Mouse (Mus musculus): ENCODE results near the gene Mettl25.

Mettl25 gene

DNA sequence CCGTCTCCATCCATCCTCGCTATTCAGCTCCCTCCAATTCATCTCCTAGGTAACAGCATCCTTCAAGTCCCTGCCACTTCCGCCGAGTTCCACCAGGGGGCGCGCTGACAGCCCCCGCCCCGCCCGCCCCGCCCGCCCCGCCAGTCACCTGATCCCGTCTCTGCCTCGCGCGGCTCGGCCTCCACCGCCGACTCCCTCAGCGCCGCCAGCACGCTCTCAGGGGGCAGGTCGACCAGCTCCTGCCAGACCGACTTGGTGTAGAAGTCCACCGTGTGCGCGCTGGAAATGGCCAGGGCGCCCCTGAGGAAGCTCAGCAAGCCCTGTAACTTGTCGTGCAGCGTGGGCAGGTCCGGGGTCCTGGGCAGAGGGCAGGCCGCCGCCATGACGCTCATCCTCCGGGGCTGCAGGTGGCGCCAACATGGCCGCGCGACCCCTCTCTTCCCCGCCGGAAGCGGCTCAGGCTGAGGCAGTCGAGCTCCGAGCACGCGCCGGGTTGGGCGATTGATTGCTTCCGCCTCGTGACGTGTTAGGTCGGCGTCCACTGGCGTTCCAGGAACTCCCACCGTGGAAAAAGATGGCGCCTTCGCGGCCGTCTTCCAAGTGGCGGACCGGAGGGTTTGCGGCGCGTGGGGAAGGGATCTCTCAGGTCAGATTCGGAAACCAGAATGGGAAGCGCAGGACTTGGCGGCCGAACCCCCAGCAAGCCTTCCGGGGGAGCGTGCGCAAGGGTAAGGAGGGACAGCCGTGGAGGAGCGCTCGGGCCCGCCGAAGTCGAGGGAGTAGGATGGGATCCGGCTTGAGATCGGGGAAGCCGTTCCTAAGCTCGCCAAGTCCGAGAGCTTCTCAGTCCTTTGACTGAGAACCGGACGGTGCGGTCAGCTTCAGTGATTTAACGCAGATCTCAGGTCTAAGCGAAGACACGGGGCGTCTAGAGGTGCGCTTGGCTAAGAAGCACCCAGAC lies at the start of gene Mettl25, which contains the start of gene Ccdc59:
Gene Mettl25, minus strand, starts transcription at position 453 of the 961 bp plus-strand sequence.
Gene Ccdc59, plus strand, starts transcription at position 140 of the 961 bp plus-strand sequence.
- ATAC-seq (ENCODE audit: low TSS enrichment), result peak; percentile 98

DNA sequence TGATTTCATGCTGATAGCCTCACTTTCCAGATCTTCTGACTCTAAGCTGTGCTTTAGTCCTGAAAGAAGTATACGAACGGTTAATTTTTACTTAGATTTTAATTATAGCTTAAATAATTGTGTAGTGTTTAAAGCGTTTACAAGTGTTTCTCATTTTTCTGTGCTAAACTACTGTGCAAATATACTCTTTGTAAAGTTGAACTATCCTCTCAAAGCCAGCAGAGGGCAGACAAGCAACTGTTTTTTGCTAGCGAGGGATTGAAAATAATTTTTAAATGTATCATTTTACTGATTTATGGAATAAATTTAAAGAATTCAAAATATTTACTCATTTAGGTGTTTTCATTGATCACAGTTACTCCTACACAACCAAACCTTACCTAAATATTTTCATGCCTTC lies 26.1 kb upstream of the Mettl25 start:
- no peak for ATAC-seq (ENCODE audit: low TSS enrichment)

DNA sequence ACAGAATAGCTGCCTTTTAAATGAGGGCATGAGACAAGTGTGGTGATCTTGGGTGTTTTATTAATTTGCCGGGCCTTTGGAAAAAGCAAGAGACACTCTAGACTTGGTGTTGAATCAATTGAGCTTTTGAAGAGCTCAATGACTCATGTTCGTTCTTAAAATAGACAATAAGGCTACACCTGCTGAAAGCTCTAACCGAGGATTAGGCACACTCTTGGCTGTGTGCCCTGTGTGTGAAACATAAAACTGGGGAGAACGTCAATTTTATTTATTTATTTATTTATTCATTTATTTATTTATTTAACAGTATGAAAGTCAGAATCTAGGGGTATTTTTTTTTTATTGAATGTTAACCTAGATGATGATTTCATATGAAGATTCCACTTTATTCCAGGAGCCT lies 10.0 kb upstream of the Mettl25 start:
- ATAC-seq (ENCODE audit: low TSS enrichment), result no peak

DNA sequence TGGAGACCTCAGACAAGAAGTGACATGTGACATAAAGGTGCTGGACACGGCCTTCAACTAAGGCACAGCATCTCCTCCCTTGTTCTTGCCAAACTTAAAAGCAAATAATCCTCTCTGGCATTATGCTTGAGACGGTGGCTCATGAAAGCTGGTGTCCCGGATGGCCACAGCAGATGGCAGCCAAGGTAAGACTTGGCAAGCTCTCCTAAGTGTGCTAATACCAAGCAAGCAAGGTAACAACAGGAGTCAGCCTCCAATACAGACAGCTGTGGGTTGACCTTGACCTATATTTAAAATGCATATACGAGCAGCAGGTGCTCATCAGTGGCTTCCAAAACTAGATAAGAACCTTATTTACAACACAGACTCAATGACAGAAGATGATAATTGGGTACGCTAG lies 9.1 kb upstream of the Mettl25 start:
- ATAC-seq (ENCODE audit: low TSS enrichment), result no peak

DNA sequence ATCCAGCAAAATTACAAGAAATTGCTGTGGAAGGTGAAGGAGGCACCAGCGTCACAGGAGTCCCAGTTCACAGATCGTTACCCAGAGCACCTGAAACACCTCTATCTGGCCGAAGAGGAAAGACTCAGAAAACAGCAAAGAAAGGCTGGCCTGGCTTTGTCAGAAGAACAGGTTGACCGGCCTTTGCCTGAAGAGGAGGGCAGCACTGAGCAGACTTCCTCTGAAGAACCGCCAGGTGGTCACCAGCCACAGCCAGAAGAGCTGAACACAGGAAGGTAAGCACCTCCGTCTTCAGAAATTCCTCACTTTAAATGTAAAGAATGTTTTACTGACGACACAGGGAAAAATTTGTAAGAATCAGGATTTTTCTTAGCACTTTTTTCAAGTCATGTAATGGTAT lies 1.4 kb upstream of the Mettl25 start:
- no peak for ATAC-seq (ENCODE audit: low TSS enrichment)

DNA sequence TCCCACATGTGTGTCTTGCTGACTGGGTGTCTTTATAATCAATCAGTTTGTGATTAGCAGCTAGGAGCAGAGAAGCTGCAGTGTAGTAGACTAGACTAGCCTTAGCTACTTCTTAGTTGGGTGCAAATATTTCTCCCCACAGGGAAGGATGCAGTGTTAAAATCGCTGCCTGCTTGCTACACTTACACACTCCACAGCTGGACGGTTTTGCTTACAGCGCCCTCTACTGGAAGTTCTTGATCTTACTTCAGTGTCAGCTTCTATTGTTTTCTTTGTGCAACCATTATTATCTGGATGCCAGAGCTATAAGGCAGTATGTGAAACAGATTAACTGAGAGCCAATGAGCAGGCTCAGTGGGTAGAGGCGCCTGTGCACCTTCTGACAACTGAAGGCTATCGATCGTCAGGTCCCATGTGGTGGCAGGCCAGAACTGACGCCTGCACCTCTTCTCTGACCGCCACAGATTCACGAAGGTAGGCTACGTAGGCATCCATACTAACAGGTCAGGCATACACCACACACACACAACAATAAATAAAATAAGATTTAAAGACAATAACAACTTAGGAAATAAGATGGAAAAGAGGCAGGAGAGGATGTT lies 6.5 kb downstream of the Mettl25 start:
- peak; percentile 89 for ATAC-seq (ENCODE audit: low TSS enrichment)

DNA sequence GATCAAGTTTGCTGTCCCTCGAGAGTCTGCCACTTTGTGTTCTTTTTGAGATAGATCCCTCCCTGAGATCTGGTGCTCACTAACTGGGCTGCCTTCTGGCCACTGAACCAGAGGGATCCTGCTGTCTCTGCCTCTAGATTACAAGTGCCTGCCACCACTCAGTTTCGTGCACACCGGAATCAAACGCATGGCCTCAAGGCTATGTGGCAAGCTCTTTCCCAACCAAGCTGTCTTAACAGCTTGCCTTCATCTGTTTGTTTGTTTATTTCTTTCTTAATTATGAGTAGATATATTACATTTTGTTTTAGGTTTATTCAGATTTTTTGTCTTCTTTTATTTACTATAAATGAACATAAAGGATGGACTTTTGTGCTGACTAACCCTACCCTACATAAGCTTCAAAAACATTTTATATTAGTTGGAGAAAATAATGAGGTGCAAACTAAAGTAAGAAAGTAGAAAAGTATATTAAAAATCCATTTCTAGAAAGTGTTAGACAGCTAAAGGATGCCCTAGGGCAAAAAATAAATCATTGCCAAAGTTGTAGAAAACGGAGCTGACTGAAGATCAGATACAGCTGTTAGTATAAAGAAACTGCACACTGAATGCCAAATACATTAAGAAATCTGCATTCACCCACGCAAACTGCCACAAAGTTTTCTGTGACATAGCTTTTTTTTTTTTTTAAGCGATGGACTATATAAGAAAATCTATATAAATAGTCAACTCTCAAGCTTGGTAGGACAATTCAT lies 34.7 kb downstream of the Mettl25 start:
- ATAC-seq (ENCODE audit: low TSS enrichment), result no peak

DNA sequence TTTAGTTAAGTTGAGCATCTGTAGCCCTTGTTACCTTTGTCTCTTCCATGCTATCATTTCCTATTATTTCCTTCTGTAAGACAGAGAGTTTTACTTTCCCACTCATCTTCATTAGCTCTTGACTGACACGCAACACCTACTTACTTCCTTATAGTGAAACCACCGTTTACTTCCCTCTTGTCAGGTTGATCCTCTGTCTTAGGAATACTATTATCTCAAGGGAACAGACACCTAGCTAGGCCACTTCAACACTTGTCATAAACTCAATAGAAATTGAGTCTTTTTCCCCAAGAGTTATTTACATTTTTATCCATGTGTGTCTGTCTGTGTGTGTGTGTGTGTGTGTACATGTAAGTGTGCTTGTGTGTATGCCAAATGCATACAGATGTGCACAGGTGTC lies 37.7 kb downstream of the Mettl25 start:
- no peak for ATAC-seq (ENCODE audit: low TSS enrichment)

DNA sequence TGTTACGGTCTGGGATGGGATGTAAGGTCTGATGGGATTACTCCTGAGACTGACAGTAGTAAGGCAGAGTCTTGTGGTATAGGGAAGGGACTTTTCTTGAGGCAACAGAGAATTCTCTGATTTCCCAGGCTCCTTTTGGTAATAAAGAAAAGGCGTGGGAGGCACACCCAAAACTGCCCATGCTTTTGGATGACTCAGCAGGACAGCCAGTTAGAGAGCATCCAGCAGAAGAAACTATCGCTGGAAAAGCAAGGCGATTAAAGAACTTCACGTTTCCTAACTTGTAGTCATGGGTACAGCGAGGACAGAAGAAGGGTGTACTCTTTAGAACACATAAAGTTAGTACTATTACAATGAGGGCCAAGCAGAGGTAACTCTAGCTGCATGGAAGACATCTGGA lies 39.0 kb downstream of the Mettl25 start:
- peak; percentile 89 for ATAC-seq (ENCODE audit: low TSS enrichment)

DNA sequence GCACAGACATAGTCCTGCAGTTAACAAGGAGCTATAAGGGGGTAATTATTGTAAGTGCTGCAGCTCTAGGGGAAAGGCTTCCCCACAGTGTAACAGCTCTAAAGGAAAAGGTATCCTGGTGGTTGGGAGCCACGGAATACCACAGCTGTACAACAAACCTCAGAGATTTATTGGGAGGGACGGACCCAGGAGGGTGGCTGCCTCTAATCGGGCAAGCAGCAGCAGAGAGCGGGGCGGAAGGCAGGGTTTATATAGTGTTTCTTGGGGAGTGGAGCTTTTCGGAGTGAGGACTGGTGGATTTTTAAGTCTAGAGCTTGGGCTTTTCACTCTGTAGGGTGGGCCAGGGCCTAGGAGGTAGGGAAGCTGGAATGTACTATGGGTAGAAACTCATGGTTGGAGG lies 40.0 kb downstream of the Mettl25 start:
- no peak for ATAC-seq (ENCODE audit: low TSS enrichment)

DNA sequence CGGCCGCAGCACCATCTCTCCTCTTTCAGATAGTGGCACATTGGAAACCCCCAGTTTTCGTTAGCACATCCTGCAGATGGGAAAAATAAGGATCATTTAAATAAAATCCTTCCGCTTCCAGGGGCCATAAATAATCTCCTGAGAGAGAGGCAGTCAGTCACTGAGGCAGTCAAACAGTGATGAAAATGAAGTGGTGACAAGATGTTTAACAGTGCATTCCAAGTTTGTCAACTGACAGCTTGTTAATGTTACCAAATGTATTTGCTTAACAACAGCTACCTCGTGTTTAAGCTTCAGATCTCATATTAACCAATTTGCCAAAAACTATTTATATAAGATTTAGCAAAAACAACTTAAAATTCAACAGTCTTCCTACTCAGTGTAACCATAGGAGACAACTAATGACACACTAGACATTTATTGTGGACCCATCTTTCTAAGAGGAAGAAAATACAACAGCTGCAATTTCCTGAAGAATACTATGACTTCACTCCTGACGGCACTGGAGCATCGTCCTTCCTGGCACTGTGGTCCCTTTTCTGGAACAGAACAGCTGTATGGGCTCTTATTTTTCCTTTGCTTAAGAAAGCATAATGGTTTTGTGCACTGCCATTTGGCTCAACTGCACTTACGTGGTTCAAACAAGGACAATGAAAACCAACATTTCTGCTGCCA lies 43.8 kb downstream of the Mettl25 start:
- no peak for ATAC-seq (ENCODE audit: low TSS enrichment)

DNA sequence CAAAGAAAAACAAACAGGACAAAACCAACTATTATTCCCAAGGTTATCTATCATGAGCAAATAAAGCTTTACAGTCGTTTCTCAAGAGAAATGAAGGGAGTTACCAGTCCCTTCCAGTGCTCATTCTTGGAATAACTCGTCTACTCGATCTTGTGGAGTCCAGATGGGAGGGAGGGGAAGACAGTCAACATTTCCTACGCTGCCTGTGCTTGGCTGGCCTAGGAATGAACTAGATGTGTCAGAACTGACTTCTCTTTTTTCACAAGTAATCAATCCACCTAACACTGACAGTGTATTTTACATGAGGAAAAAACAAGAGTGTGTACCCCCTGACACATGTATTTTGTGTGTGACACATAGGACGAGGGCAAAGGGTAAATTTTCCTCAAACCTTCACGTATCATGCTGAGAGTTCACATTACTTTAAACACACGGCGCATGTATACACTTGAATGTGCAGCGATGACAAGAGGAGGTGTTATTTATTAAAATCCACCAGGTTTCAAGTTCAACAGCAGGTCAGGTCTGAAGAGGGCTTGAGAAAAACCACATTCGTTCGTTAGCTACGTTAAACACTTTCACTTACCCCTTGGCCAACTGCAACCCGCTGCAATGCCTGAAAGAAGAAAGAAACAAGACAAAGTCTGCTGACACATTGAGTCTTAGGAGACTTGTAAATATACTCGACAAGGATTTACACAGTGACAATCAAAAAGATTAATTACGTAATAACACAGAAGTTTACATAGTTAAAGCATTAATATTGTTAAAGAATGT lies 47.2 kb downstream of the Mettl25 start:
- no peak for ATAC-seq (ENCODE audit: low TSS enrichment)

DNA sequence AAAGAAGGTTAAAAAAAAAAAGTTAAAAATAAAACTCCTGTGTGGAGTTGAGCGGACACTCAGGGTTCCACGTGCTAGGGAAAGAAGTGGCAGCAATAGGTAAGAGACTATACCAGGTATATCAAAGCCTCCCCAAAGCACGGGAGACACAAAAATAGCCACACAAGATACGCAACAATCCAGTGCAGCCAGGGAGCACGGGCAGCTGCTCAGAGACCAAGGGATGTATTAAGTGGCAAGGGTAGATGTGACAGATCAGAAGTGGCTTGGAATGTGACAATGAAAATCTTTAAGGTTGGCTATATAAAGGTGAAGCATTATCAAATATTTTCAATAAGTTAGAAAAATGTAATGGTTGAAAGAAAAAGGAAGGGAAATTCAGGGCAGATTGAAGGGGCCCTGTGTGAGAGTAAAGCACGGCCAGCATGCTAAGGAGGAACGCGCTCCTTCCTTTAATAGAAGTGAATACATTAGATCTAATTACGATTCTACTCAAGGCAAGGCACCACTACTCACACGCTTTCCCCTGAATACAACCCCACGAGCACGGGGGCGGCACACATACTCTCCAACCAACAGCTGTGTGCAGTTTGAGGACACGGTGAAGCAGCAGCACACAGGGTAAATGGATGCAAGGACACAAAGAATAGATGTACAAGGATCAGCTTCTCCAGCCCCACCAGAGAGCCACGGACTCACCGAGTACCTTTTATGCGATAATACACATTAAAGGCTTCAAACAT lies 52.3 kb downstream of the Mettl25 start:
- ATAC-seq (ENCODE audit: low TSS enrichment), result peak; percentile 92

DNA sequence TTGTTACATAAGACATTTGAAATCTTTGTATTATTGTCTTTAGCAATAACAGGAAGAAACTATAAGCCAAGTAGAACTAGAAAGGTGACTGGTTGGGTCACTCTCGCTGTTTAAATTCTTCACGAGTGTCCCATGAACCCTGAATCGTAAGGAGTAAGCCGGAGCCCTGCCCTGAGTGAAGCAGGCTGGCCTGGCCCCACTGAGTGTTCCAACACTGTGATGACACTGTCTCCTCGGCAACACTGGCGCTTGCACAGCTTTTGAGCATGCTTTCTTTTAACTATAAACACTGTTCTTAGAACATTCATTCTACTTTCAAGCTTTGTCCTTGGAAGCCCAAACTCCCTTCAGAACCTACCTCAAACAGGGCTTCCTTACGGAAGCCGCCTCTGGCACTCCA lies 57.4 kb downstream of the Mettl25 start:
- no peak for ATAC-seq (ENCODE audit: low TSS enrichment)

DNA sequence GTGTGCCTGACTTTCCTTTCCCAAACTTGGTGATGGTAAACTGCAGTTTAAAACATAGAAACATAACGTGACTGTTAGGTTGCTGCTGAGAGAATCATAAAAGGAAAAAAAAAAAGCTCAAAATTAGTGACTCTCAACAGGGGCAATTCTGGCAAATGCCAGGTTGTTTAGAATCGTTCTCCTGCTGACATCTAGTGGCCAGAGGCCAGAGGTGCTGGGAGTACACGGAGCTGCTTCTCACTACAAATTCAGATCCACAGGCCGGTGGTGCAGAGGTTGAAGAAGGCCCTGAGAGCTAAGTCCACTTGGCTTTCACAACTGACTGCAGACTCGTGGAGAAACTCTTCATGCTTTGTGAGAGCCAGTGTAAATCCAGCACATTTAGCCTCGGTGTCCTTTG lies 66.8 kb downstream of the Mettl25 start:
- peak; percentile 99 for ATAC-seq (ENCODE audit: low TSS enrichment)

DNA sequence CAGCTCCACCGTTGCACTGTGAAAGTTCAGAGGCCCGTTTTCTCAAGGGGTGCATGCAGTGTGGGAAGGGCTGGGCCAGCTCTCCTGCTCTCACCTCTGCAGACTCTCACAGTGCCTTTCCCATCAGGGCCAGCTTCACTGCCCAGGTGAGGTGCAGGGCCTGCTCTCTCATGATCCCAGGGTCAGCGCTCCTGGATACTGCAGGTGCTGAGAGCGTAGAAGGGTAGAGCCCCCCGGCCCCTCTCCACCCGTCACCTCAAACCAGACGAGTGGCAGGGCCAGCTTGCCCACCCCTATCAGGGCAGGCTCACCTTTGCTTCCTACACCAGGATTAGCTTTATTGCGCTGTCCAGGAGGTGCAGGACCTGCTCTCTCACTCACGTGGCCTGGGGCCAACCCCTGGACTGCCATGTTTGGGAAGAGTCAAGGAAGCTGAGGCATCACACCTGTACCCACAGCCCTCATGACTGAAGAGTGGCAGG lies 68.3 kb downstream of the Mettl25 start:
- no peak for ATAC-seq (ENCODE audit: low TSS enrichment)

DNA sequence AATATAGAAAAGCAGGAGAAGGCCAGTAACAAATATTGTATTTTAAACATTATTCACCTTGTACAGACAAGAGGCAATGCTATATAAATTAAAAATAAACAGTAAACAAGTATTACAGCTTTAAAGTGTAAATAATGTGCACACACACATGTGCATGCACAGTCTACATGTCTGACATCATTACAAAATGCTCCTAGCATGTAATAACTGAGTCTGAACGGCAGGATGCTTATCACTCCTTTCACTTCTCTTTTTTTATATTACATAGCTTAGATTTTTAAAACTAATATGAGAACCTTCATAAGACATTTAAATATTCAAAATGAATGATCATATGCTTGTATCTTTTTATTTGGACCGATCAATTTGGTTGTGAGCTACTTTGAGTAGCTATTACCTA lies 77.2 kb downstream of the Mettl25 start:
- ATAC-seq (ENCODE audit: low TSS enrichment), result no peak

DNA sequence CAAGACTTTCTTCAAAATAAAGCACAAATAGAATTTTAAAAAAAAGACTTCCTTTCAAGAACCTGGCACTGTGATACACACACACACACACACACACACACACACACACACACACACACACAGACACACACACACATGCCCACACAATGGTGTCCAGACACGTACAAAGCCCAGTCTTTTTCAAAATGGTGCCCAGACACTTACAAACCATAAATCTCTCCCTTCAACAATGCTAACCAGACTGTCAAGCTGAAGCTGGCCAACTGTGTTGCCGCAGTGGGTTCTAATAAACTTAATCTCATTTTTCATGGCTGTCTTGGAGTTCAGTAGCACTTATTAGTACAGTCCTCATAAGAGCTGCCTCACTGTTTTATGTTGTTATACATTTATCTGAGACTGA lies 80.7 kb downstream of the Mettl25 start:
- ATAC-seq (ENCODE audit: low TSS enrichment), result no peak

DNA sequence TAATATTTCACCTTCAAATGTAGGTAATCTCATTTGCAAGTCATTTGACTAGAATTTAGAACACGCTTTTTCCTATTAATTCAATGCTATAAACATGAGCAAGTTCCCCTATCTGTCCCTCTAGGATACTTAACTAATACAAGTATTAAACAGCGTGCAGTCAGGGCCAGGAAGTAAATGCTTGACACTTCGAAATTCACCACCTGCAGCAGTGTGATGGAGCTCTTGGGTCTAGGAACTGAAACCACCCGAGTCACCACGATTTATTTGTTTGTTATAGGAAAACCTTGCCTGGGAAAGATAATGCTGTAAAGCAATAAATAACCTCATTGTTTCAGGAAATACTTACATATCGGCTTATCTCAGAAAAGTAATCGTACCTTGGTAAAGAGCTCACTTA lies 81.1 kb downstream of the Mettl25 start:
- ATAC-seq (ENCODE audit: low TSS enrichment), result no peak

All from frontal cortex, adult (tissue).